Mouse (Mus musculus) spleen, postnatal 14 days (tissue): ENCODE data around the gene Il21r.

ENCODE experiments used
- DNase-seq, 2 experiments: peaks; one replicate each; pipeline ENCODE4 v3.0.0; 2021 to 2022; ENCODE audit warnings: low spot score in 2 of 2

The Il21r gene

GRCm38 (mm10) chr7:125603185-125603631, at the start of gene Il21r:
Il21r (plus strand) TSS chr7:125603429.
- peak; percentile 47 to 53 for DNase-seq

GRCm38 (mm10) chr7:125553653-125554428, 49.4 kb upstream of the Il21r start:
- no peak for DNase-seq

- DNase-seq: no peak
Observed at GRCm38 (mm10) chr7:125554456-125555114, 48.6 kb upstream of the Il21r start.

GRCm38 (mm10) chr7:125555351-125555872, 47.8 kb upstream of the Il21r start:
- DNase-seq: no peak

GRCm38 (mm10) chr7:125556096-125556495, 47.1 kb upstream of the Il21r start:
- DNase-seq: no peak

- DNase-seq: no peak
Observed at GRCm38 (mm10) chr7:125556865-125557264, 46.4 kb upstream of the Il21r start.

- DNase-seq: no peak
Observed at GRCm38 (mm10) chr7:125558401-125558945, 44.8 kb upstream of the Il21r start.

- no peak for DNase-seq
Observed at GRCm38 (mm10) chr7:125558997-125559396, 44.2 kb upstream of the Il21r start.

GRCm38 (mm10) chr7:125559537-125559936, 43.7 kb upstream of the Il21r start:
- no peak for DNase-seq

GRCm38 (mm10) chr7:125560146-125560785, 43.0 kb upstream of the Il21r start:
- DNase-seq: no peak

- DNase-seq: peak; percentile 51 to 58
Observed at GRCm38 (mm10) chr7:125561085-125561690, 42.0 kb upstream of the Il21r start.

- no peak for DNase-seq
Observed at GRCm38 (mm10) chr7:125562413-125562812, 40.8 kb upstream of the Il21r start.

GRCm38 (mm10) chr7:125563093-125563492, 40.1 kb upstream of the Il21r start:
- no peak for DNase-seq

GRCm38 (mm10) chr7:125564316-125565024, 38.8 kb upstream of the Il21r start:
- no peak for DNase-seq

GRCm38 (mm10) chr7:125565516-125566285, 37.5 kb upstream of the Il21r start:
- DNase-seq: no peak

- no peak for DNase-seq
Observed at GRCm38 (mm10) chr7:125566420-125566819, 36.8 kb upstream of the Il21r start.

GRCm38 (mm10) chr7:125568888-125569287, 34.3 kb upstream of the Il21r start:
- no peak for DNase-seq

- DNase-seq: no peak
Observed at GRCm38 (mm10) chr7:125571891-125572290, 31.3 kb upstream of the Il21r start.

GRCm38 (mm10) chr7:125572737-125573136, 30.5 kb upstream of the Il21r start:
- no peak for DNase-seq

GRCm38 (mm10) chr7:125573849-125574248, 29.4 kb upstream of the Il21r start:
- DNase-seq: no peak
